Mouse (Mus musculus): ENCODE results near the gene Homez.

DNA sequence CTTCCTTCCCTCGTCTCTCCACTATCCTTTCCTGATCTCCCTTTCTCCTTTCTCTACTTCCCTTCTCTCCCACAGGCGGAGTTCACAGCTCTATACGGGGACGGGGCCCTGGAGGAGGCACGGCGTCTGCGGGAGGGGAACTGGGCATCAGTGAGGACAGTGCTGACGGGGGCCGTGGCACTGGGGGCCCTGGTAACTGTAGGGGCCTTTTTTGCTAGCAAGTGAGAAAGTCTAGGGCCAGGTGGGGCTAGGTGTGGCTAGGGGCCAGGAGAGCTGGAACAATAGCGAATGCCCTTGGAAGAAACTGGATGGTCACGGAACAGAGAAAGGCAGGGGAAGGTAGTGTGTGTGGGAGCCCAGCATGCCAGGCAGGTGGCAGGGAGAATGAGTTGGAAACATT is 14.5 kb upstream of the Homez start:
- TF ChIP-seq CTCF (IDR thresholded peaks at IDR 0.05; ENCODE audit: borderline replicate concordance, extremely low read depth, insufficient read depth, insufficient read length) (no peak), POLR2A (IDR thresholded peaks at IDR 0.05; ENCODE audit: borderline replicate concordance, extremely low read depth, insufficient read depth, insufficient read length, poor library complexity, severe bottlenecking) (no peak)
